Mouse (Mus musculus) myocyte (in vitro differentiated cells): Measurements from ENCODE around the gene Cdkn2b. TPM values are rescaled to one million over a fixed set of nuclear protein-coding genes. Genes with fewer than 3 reads are reported as not detected.

Experiments
- H3K27me3 ChIP-seq: one replicate; pipeline ENCODE4 v1.6.1; 2011; ENCODE audit not compliant: control insufficient read depth, insufficient read depth, insufficient read length
- H3K36me3 ChIP-seq: one replicate; pipeline ENCODE4 v1.6.1; 2011; ENCODE audit not compliant: control insufficient read depth, insufficient read depth
- H3K4me2 ChIP-seq: one replicate; pipeline ENCODE4 v1.6.1; 2011; ENCODE audit warnings: low read depth, control low read depth
- H3K4me3 ChIP-seq: one replicate; pipeline ENCODE4 v1.5.1; 2011; ENCODE audit warnings: mild to moderate bottlenecking, control low read depth, moderate library complexity
- H3K79me2 ChIP-seq: one replicate; pipeline ENCODE4 v1.6.1; 2011; ENCODE audit not compliant: control insufficient read depth, insufficient read depth
- H3ac ChIP-seq: one replicate; pipeline ENCODE4 v1.6.1; 2011; ENCODE audit not compliant: control insufficient read depth, insufficient read length
- CEBPB ChIP-seq: IDR thresholded peaks from 2 replicates; pipeline ENCODE4 v1.6.1; 2011; ENCODE audit warnings: mild to moderate bottlenecking, moderate library complexity; ENCODE audit not compliant: poor library complexity, insufficient read depth, severe bottlenecking
- E2F4 ChIP-seq: IDR thresholded peaks from one replicate; pipeline ENCODE4 v1.6.1; 2011; ENCODE audit warnings: mild to moderate bottlenecking, control low read depth, moderate library complexity; ENCODE audit not compliant: insufficient read depth
- MAX ChIP-seq: IDR thresholded peaks from one replicate; pipeline ENCODE4 v1.6.1; 2011; ENCODE audit warnings: low read depth, mild to moderate bottlenecking, control low read depth
- MYOD1 ChIP-seq, 3 experiments: IDR thresholded peaks; one replicate each; pipeline ENCODE4 v1.6.1; 2011; ENCODE audit warnings: control low read depth in 2 of 3, low read depth in 2 of 3, mild to moderate bottlenecking in 2 of 3, moderate library complexity in 1 of 3; ENCODE audit not compliant: insufficient read length in 2 of 3, control insufficient read depth in 1 of 3
- MYOG ChIP-seq, 3 experiments: IDR thresholded peaks; one replicate each; pipeline ENCODE4 v1.6.1; 2011; ENCODE audit warnings: control low read depth in 2 of 3, low read depth in 2 of 3, mild to moderate bottlenecking in 2 of 3; ENCODE audit not compliant: insufficient read length in 2 of 3, control insufficient read depth in 1 of 3, insufficient read depth in 1 of 3
- POLR2A ChIP-seq: IDR thresholded peaks from one replicate; pipeline ENCODE4 v1.6.1; 2011; ENCODE audit warnings: low read depth, mild to moderate bottlenecking, control low read depth, moderate library complexity; ENCODE audit not compliant: insufficient read length
- POLR2AphosphoS2 ChIP-seq: IDR thresholded peaks from one replicate; pipeline ENCODE4 v1.6.1; 2011; ENCODE audit warnings: low read depth, control low read depth; ENCODE audit not compliant: insufficient read length
- REST ChIP-seq: IDR thresholded peaks from one replicate; pipeline ENCODE4 v1.6.1; 2011; ENCODE audit warnings: mild to moderate bottlenecking, control low read depth, moderate library complexity; ENCODE audit not compliant: insufficient read depth, insufficient read length
- SRF ChIP-seq: IDR thresholded peaks from one replicate; pipeline ENCODE4 v1.6.1; 2011; ENCODE audit warnings: low read depth; ENCODE audit not compliant: control insufficient read depth, insufficient read length
- TCF12 ChIP-seq: IDR thresholded peaks from one replicate; pipeline ENCODE4 v1.6.1; 2011; ENCODE audit warnings: mild to moderate bottlenecking, control low read depth; ENCODE audit not compliant: poor library complexity, insufficient read depth, severe bottlenecking
- TCF3 ChIP-seq: IDR thresholded peaks from one replicate; pipeline ENCODE4 v1.6.1; 2011; ENCODE audit warnings: low read depth, control low read depth; ENCODE audit not compliant: insufficient read length
- USF1 ChIP-seq: IDR thresholded peaks from one replicate; pipeline ENCODE4 v1.6.1; 2011; ENCODE audit warnings: low read depth, mild to moderate bottlenecking, control low read depth, moderate library complexity
- polyA plus RNA-seq: library from polyadenylated mRNA; unstranded; fragments of >200 nt; fragmentation: generic; extraction: Trizol; gene quantifications from one replicate; pipeline ENCODE4 v1.2.1, GENCODE M21; 2012; ENCODE audit warnings: missing spikeins

Cdkn2b gene
- polyA plus RNA-seq, 1 experiment = not detected

- TF ChIP-seq SRF (no peak), TCF12 (no peak), MYOG (IDR thresholded peaks at IDR 0.05; ENCODE audit: control insufficient read depth in 1 of 3, insufficient read depth in 1 of 3, insufficient read length in 2 of 3, low read depth in 2 of 3) (no peak), MYOD1 (IDR thresholded peaks at IDR 0.05; ENCODE audit: control insufficient read depth in 1 of 3, insufficient read length in 2 of 3, low read depth in 2 of 3) (no peak), E2F4 (no peak), USF1 (no peak), POLR2AphosphoS2 (no peak), TCF3 (no peak), POLR2A (no peak), CEBPB (no peak), MAX (no peak), REST (no peak)
- Histone ChIP-seq H3K27me3 (no peaks in the 10 kb centered on the region), H3K36me3 (no peaks in the 10 kb centered on the region), H3K4me2 (no peak overlapping the region), H3K79me2 (no peaks in the 10 kb centered on the region), H3ac (no peak overlapping the region), H3K4me3 (no peak overlapping the region)
These were observed 2.8 kb downstream of the Cdkn2b start for GRCm38 (mm10) chr4:89308001-89308400.

GRCm38 (mm10) chr4:89306798-89307365 lies 4.0 kb downstream of the Cdkn2b start:
- Histone ChIP-seq H3K4me2 (no peak overlapping the region), H3K4me3 (no peak overlapping the region), H3K79me2 (no peaks in the 10 kb centered on the region), H3K27me3 (no peaks in the 10 kb centered on the region), H3ac (no peak overlapping the region), H3K36me3 (no peaks in the 10 kb centered on the region)
- TF ChIP-seq SRF (no peak), REST (no peak)

- Histone ChIP-seq H3K4me3 (no peak overlapping the region), H3ac (no peak overlapping the region), H3K27me3 (no peaks in the 10 kb centered on the region), H3K4me2 (no peak overlapping the region), H3K36me3 (no peaks in the 10 kb centered on the region), H3K79me2 (no peaks in the 10 kb centered on the region)
- TF ChIP-seq MAX = no peak
- no peak for TF ChIP-seq MYOG (IDR thresholded peaks at IDR 0.05; ENCODE audit: control insufficient read depth in 1 of 3, insufficient read depth in 1 of 3, insufficient read length in 2 of 3, low read depth in 2 of 3)
- TF ChIP-seq TCF12 = no peak
- TF ChIP-seq CEBPB = no peak
- TF ChIP-seq POLR2AphosphoS2 = no peak
- TF ChIP-seq MYOD1 (IDR thresholded peaks at IDR 0.05; ENCODE audit: control insufficient read depth in 1 of 3, insufficient read length in 2 of 3, low read depth in 2 of 3) = no peak
- TF ChIP-seq REST = no peak
- TF ChIP-seq TCF3 = no peak
- no peak for TF ChIP-seq SRF
- TF ChIP-seq E2F4 = no peak
- no peak for TF ChIP-seq USF1
- no peak for TF ChIP-seq POLR2A
These were observed 5.1 kb downstream of the Cdkn2b start for GRCm38 (mm10) chr4:89305691-89306090.

GRCm38 (mm10) chr4:89303281-89303995 lies 7.4 kb downstream of the Cdkn2b start:
- H3K36me3 ChIP-seq = no peaks in the 10 kb centered on the region

GRCm38 (mm10) chr4:89302129-89302528 lies 8.7 kb downstream of the Cdkn2b start:
- no peaks in the 10 kb centered on the region for H3K79me2 ChIP-seq
- no peak overlapping the region for H3K4me3 ChIP-seq
- H3K27me3 ChIP-seq = no peaks in the 10 kb centered on the region
- no peak overlapping the region for H3ac ChIP-seq
- TF ChIP-seq CEBPB = no peak
- TF ChIP-seq E2F4 = no peak
- no peak for TF ChIP-seq MAX
- TF ChIP-seq USF1 = no peak
- no peak for TF ChIP-seq TCF12
- TF ChIP-seq SRF = no peak
- TF ChIP-seq MYOD1 (IDR thresholded peaks at IDR 0.05; ENCODE audit: control insufficient read depth in 1 of 3, insufficient read length in 2 of 3, low read depth in 2 of 3) = no peak
- TF ChIP-seq TCF3 = no peak
- no peak for TF ChIP-seq REST
- no peak for TF ChIP-seq MYOG (IDR thresholded peaks at IDR 0.05; ENCODE audit: control insufficient read depth in 1 of 3, insufficient read depth in 1 of 3, insufficient read length in 2 of 3, low read depth in 2 of 3)
- no peak for TF ChIP-seq POLR2A
- no peak for TF ChIP-seq POLR2AphosphoS2
- no peaks in the 10 kb centered on the region for H3K36me3 ChIP-seq
- no peak overlapping the region for H3K4me2 ChIP-seq

More at GRCm38 (mm10) chr4:89303281-89303995, 7.4 kb downstream of the Cdkn2b start:
- Histone ChIP-seq H3K27me3 (no peaks in the 10 kb centered on the region), H3K4me2 (no peak overlapping the region), H3K4me3 (no peak overlapping the region), H3ac (no peak overlapping the region), H3K79me2 (no peaks in the 10 kb centered on the region)
- no peak for TF ChIP-seq POLR2A
- TF ChIP-seq MYOD1 (IDR thresholded peaks at IDR 0.05; ENCODE audit: control insufficient read depth in 1 of 3, insufficient read length in 2 of 3, low read depth in 2 of 3) = no peak
- no peak for TF ChIP-seq CEBPB
- TF ChIP-seq POLR2AphosphoS2 = no peak
- TF ChIP-seq MYOG (IDR thresholded peaks at IDR 0.05; ENCODE audit: control insufficient read depth in 1 of 3, insufficient read depth in 1 of 3, insufficient read length in 2 of 3, low read depth in 2 of 3) = no peak
- no peak for TF ChIP-seq MAX
- no peak for TF ChIP-seq SRF
- TF ChIP-seq E2F4 = no peak
